Mouse (Mus musculus) cerebellum, adult 9-11 months (tissue): Measurements from ENCODE around the gene Cox5a.

ENCODE experiments used
- DNase-seq: peaks from one replicate; pipeline ENCODE4 v3.0.0; 2022

The Cox5a gene

GRCm38 (mm10) chr9:57531946-57532345 is 10.9 kb downstream of the Cox5a start:
- no peak for DNase-seq

DNA sequence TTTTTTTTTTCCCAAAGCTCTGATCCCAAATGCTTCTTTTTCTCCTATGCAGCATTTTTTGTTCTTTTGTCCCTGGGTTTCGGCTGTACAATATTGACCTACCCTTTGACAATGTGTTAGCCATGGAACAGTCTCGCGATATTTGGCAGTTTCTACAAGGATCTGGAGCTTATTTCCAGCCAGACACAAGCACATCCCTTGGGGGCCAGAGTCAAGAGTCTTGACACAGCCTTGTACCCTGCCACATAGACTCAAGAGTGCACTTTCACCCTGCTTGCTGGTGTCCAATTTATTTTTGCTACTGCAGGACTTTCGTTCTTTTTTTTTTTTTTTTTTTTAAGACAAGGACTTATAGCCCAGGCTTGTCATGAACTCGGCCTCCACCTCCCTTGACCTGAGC is 15.3 kb downstream of the Cox5a start:
- DNase-seq, result no peak

DNA sequence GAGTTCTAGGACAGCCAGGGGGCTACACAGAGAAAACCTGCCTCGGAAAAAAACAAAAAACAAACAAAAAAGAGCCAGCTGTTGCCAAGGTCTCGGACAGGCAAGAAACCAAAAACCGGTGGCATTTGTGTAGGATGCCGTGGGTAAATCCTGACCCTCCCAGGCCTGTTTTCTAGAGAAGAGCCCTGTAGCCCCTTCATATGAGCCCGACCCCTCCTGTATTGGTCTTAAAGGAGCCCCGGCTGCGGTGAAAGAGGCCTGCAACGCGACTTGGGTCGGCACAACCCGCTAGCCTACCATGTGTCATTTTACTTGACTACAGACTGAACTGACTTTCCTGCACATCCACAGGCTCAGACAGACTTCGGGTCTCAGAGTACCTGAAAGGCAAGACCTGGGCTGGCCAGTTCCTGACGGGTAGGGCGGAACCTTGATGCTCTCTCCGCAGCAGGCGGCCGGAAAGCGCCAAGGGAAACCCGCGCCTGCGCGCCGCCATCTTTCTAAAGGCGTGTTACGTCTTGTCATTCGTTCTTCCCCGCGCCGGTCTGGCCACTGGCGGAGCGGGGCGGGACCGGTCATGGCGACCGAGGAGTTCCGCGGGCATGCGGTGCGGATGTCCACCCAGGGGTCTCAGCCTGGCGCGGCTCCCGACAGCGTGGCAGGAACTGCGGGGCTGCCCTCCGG is 16.1 kb downstream of the Cox5a start, which contains the start of gene Fam219b:
Gene Fam219b, plus strand, starts transcription at position 485 of the 684 bp plus-strand sequence.
- DNase-seq, result peak; percentile 93

GRCm38 (mm10) chr9:57537728-57538181 is 16.7 kb downstream of the Cox5a start:
- no peak for DNase-seq

DNA sequence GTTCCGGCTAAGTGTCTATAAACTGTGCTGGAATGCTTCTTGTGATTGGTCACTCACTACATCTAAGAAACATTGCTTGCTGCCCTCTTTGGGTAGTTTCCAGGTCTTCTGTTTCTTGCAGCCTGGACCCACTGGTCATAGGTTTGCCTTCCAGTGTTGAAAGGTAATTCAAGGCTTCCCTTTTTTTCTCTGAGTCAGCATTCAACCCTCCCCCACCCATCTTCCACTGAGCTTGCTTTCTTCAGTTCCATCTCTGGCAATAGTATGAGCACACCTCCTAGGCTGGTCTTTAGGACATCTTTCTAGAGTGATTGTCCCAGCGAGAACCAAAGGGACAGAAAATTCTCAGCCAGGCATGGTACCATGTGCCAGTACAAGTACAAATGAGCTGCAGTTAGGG is 18.5 kb downstream of the Cox5a start:
- DNase-seq, result no peak

GRCm38 (mm10) chr9:57541312-57541711 is 20.2 kb downstream of the Cox5a start:
- peak; percentile 56 for DNase-seq

- no peak for DNase-seq
Measured at GRCm38 (mm10) chr9:57543951-57544350, 22.9 kb downstream of the Cox5a start.

DNA sequence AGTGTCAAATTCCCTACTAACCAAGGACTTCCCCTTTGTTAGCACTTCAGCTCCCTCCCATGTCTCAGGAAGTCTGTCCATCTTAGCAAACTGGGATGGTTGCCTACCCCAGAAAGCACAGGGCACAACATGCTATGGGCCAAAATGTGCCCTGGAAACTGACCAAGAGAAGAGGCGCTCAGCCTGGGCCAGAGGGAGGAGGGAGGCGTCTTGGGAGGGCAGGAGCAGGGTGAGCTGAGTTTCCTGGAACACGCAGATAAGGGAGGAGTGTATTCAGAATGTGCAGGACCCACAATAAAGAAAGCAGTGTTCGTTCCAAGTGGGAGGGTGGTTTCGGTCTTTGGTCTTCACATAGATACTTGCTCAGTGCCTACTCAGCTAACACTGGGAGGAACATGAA is 26.2 kb downstream of the Cox5a start:
- peak; percentile 70 for DNase-seq

DNA sequence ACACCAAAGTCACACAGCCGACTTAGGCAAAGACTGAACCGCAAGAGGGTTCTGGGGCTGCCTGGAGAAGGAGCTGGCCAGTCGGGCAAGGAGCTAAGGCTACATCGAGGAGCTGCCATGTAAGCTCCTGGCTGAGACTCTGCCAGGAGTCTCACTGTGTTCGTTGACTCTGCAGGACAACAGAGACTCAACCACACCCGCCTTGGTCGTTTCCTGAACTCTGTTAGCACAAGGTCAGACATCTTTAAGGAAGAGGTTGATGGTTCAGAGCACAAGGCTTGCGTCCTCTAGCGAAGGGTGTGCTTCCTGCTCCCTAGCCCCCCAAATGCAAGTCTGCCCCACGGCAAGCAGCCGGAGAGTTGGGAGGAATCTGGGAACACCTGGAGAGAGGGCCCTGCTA is 26.8 kb downstream of the Cox5a start:
- no peak for DNase-seq

GRCm38 (mm10) chr9:57549186-57549585 is 28.1 kb downstream of the Cox5a start:
- peak; percentile 60 for DNase-seq

GRCm38 (mm10) chr9:57550126-57550862 is 29.2 kb downstream of the Cox5a start:
- DNase-seq, result peak; percentile 43

GRCm38 (mm10) chr9:57552139-57552887 is 31.2 kb downstream of the Cox5a start, which contains the start of gene Mpi:
Mpi (minus strand) TSS chr9:57552763.
- peak; percentile 70 for DNase-seq

- DNase-seq, result peak; percentile 37
Measured at GRCm38 (mm10) chr9:57553119-57553518, 32.0 kb downstream of the Cox5a start.

GRCm38 (mm10) chr9:57554753-57555152 is 33.7 kb downstream of the Cox5a start:
- DNase-seq, result no peak

DNA sequence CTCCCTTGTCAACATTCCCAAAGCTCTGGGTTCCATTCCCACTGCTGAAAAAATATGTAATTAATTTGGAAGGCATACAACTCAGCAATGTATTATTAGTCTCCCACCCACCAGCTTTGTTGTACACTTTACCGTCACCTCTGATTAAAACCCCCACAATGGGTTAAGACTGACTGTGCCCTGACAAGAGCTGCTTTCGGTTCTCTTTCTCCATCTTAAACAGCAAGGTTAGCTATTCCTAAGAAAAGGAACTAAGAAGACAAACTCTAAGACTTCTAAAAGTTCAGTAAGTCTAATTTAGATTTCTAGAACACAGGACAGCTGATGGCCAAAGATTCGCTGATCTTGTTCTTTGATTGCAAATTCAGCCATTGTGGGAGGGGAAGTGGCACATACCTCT is 36.1 kb downstream of the Cox5a start:
- no peak for DNase-seq

DNA sequence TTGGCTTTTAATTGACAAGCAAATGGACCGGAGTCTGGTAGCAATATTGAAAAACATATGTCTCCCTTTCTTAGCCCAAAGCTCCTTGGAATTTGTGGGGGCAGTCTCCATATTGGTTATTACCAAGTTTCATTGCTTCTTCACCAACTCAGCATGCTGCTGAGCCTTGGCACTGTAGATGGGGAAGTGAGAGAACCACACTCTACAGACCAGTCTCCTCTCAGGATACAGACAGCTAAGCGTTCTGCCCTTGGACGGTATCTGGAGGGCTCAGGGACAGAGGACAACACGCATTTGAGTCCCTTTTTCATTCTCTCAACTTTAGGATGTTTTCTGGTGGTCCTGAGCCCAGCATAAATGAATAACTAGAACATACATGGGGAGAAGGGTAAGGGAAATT is 37.6 kb downstream of the Cox5a start:
- no peak for DNase-seq

GRCm38 (mm10) chr9:57559568-57559967 is 38.5 kb downstream of the Cox5a start:
- DNase-seq, result no peak

GRCm38 (mm10) chr9:57560263-57560662 is 39.2 kb downstream of the Cox5a start:
- DNase-seq, result no peak

DNA sequence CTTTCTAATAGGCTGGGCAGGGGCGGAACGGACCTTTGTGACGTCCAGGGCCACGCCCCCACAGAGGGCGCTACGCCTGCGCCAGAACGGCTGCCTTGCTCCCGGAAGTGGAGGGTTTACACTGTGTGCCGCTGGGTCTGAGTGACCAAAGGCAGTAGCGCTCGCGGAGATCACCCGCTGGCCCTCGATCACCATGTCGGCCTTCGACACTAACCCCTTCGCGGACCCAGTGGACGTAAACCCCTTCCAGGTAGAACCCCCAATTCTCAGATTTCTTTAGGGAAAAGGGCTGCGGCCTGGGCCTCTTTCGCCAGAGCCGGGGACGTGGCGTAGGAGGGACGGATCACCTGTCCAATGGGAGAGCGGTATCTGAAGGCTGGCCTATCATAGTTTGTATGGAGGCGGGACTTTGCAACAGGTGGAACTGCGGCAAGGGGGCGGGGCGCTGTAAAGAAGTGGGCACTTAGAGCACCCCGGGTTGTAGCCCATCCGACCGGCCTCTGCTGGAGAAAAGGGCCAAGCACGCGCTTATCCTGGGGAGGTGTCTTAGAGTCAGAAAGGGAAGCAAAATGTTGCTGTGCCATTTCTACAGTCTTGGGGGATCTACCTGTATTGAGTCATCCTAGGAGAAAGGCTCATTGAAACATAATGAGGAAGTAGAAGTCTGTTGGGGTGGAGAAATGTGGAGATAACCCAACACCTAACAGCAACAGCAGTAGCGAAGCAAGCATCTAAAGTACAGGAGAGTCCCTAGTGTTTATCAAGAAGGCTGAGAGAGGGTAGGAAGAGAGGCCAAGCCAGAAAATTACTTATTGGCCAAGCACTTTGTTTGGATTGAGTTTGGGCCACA is 40.0 kb downstream of the Cox5a start, which contains the start of gene Scamp2:
Gene Scamp2, plus strand, starts transcription at position 83 of the 850 bp plus-strand sequence.
- DNase-seq, result peak; percentile 94

DNA sequence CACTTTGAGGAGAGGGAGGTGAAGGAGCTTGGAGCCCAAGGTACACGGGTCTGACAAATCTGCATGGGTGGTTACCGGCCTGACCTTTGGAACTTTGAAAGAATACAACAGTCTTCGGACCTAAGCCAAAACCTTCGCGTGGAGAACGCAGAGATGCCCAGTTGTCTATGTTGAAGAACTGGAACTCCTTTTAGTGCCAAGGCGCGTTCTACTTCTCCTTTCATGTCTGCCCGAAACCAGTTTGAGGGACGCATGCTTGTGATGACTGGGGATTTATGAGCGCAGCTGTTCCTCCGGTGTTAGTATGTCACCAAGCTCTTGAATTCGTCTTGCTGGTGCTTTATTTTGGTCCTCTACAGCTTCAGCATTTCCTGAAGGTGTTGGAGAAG is 40.6 kb downstream of the Cox5a start:
- no peak for DNase-seq

DNA sequence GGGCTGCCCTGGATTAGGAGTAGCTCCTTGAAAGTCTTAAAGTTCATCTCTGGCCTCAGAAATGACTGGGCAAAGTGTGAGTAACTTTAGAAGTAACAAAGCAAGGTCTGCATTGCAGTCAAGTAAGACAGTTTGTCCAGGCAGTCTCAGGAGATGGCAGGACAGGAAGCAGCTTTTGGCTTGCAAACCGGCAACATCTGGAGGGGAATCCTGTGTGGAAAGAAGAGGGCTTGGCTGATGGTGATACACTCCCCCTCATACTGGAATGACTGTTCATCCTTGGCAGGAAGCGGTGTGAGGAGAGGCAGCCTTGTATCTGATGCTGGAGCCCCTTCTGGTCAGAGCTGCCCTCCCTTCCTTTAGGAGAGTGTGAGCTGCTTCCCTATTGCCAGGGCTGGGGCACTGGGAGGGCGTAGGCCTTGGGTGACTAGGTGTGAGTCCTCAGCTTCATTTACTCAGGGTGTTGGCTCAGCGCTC is 41.9 kb downstream of the Cox5a start:
- DNase-seq, result no peak

GRCm38 (mm10) chr9:57564609-57565008 is 43.5 kb downstream of the Cox5a start:
- DNase-seq, result no peak
